Mouse (Mus musculus): Measurements from ENCODE around the gene Gucy2f. TPM values are rescaled to one million over a fixed set of nuclear protein-coding genes. Genes with fewer than 3 reads are reported as not detected.

Gucy2f gene
- total and polyA plus RNA-seq, 3 experiments: not detected

DNA sequence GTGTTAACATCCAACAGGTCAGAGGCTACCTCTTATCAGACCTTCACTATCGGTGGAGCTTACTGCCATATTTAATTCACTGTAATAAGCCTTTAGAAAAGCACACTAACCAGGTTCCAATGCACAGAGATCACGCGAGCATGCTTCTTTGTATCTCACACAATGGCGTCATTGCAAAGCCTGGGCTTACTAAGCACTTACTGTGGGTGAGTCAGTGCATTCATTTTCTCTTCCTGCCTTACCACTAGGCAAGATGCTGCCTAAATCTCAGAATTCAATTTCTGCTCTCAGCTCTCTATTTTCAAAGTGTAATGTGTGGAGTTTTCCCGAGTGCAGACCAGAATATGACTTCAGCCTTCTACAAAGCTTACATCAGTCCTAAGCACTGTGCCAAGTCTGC lies 101.2 kb downstream of the Gucy2f start:
- Histone ChIP-seq H3K79me2 (ENCODE audit: control insufficient read depth, insufficient read depth, low read length, poor library complexity) (no peaks in the 10 kb centered on the region), H3K4me3 (ENCODE audit: control insufficient read depth in 1 of 2, insufficient read depth in 1 of 2, low read depth in 2 of 2, low read length in 2 of 2) (no peak overlapping the region), H3K36me3 (ENCODE audit: control insufficient read depth in 1 of 2, insufficient read depth in 2 of 2, low read length in 2 of 2) (no peaks in the 10 kb centered on the region), H3K9me3 (replicated peaks; ENCODE audit: insufficient read depth, low read length) (no peaks in the 10 kb centered on the region), H3K27ac (ENCODE audit: control insufficient read depth, low read depth, low read length) (no peak overlapping the region), H3K4me1 (ENCODE audit: control insufficient read depth in 1 of 2, insufficient read depth in 2 of 2, low read length in 2 of 2) (no peaks in the 10 kb centered on the region), H3K9ac (ENCODE audit: control insufficient read depth, low read depth, low read length, poor library complexity, severe bottlenecking) (no peak overlapping the region), H3K27me3 (ENCODE audit: control insufficient read depth in 1 of 2, insufficient read depth in 2 of 2, low read length in 2 of 2) (no peaks in the 10 kb centered on the region)
- DNase-seq (ENCODE audit: low read depth, low spot score): no peak
- TF ChIP-seq KAT2A (conservative IDR thresholded peaks at IDR 0.05; ENCODE audit: low read depth, low read length): no peak
- TF ChIP-seq ZC3H11A (IDR thresholded peaks at IDR 0.05; ENCODE audit: low read depth, low read length): no peak
- TF ChIP-seq USF2 (IDR thresholded peaks at IDR 0.05; ENCODE audit: borderline replicate concordance in 1 of 2, insufficient read depth in 1 of 2, low read depth in 1 of 2, low read length in 2 of 2): no peak
- TF ChIP-seq CHD2 (IDR thresholded peaks at IDR 0.05; ENCODE audit: low read length): no peak
- no peak for TF ChIP-seq GATA1 (IDR thresholded peaks at IDR 0.05; ENCODE audit: low read depth, low read length)
- no peak for TF ChIP-seq TAL1 (IDR thresholded peaks at IDR 0.05; ENCODE audit: low read length)
- no peak for TF ChIP-seq ZMIZ1 (IDR thresholded peaks at IDR 0.05; ENCODE audit: low read depth, low read length)
- no peak for TF ChIP-seq HCFC1 (IDR thresholded peaks at IDR 0.05; ENCODE audit: low read depth, low read length)

DNA sequence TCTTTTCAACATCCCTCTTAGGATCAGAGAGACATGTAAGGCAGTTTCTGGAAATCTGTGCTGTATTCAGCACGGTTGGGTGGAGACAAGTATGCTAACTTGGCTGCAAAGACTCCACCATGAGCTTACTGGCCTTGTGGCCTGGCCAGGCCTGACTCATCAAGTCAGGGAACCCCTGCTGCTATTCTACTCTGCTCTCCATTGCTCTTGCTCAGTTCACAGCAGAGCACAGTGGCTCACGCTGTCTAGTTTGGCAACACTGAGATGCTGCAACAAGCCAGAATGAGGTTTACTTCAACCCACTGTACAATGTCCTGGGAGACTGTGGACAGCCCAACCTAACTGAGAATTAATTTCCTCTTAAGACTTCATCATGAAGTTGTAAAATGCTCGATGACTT lies 134.1 kb downstream of the Gucy2f start:
- DNase-seq (ENCODE audit: low read depth, low spot score): no peak
- H3K4me1 ChIP-seq (ENCODE audit: control insufficient read depth in 1 of 2, insufficient read depth in 2 of 2, low read length in 2 of 2): peaks cover 0 to 2% of the 10 kb centered on the region in 2 experiments; a peak in 1 of 4 replicates
- no peaks in the 10 kb centered on the region for H3K36me3 ChIP-seq (ENCODE audit: control insufficient read depth in 1 of 2, insufficient read depth in 2 of 2, low read length in 2 of 2)
- H3K9ac ChIP-seq (ENCODE audit: control insufficient read depth, low read depth, low read length, poor library complexity, severe bottlenecking): no peak overlapping the region
- TF ChIP-seq NRF1 (IDR thresholded peaks at IDR 0.05; ENCODE audit: insufficient read depth, low read depth, low read length, poor library complexity, severe bottlenecking) (no peak), NELFE (IDR thresholded peaks at IDR 0.05; ENCODE audit: low read depth, low read length) (no peak), MEF2A (IDR thresholded peaks at IDR 0.05; ENCODE audit: extremely low read depth, insufficient replicate concordance, low read depth, low read length, poor library complexity, severe bottlenecking) (no peak), ETS1 (IDR thresholded peaks at IDR 0.05; ENCODE audit: low read depth, low read length) (no peak), CHD2 (IDR thresholded peaks at IDR 0.05; ENCODE audit: low read length) (no peak), ZMIZ1 (IDR thresholded peaks at IDR 0.05; ENCODE audit: low read depth, low read length) (no peak), SMC3 (IDR thresholded peaks at IDR 0.05; ENCODE audit: low read depth, low read length) (no peak), ZKSCAN1 (IDR thresholded peaks at IDR 0.05; ENCODE audit: low read depth, low read length) (no peak), RAD21 (IDR thresholded peaks at IDR 0.05; ENCODE audit: low read depth, low read length) (no peak), POLR2A (IDR thresholded peaks at IDR 0.05; ENCODE audit: control insufficient read depth in 1 of 2, insufficient read depth in 1 of 2, low read depth in 1 of 2, low read length in 2 of 2, poor library complexity in 1 of 2) (no peak), CTCF (IDR thresholded peaks at IDR 0.05 in 2 of 3, conservative IDR thresholded peaks at IDR 0.05 in 1 of 3; ENCODE audit: control insufficient read depth in 1 of 3, insufficient read depth in 1 of 3, low read depth in 2 of 3, low read length in 3 of 3, poor library complexity in 1 of 3, severe bottlenecking in 1 of 3) (no peak), KAT2A (conservative IDR thresholded peaks at IDR 0.05; ENCODE audit: low read depth, low read length) (no peak), MXI1 (IDR thresholded peaks at IDR 0.05; ENCODE audit: low read depth, low read length) (no peak)
- H3K9me3 ChIP-seq (replicated peaks; ENCODE audit: insufficient read depth, low read length): no peaks in the 10 kb centered on the region
- H3K27me3 ChIP-seq (ENCODE audit: control insufficient read depth in 1 of 2, insufficient read depth in 2 of 2, low read length in 2 of 2): no peaks in the 10 kb centered on the region
- H3K79me2 ChIP-seq (ENCODE audit: control insufficient read depth, insufficient read depth, low read length, poor library complexity): no peaks in the 10 kb centered on the region
- H3K4me3 ChIP-seq (ENCODE audit: control insufficient read depth in 1 of 2, insufficient read depth in 1 of 2, low read depth in 2 of 2, low read length in 2 of 2): no peak overlapping the region
- no peak overlapping the region for H3K27ac ChIP-seq (ENCODE audit: control insufficient read depth, low read depth, low read length)

Other genes with a start within 250 kb of the Gucy2f start
- gene Nxt2, start 29.8 kb upstream of the Gucy2f start, total RNA-seq (2012; rRNA removed): 2.4 and 2.6 TPM in 2 replicates
- gene Nxt2, start 29.8 kb upstream of the Gucy2f start, polyA plus RNA-seq (2012; ENCODE audit: insufficient read depth in 1 of 2, insufficient read length in 2 of 2, low read depth in 1 of 2, low replicate concordance in 2 of 2, missing spikeins in 1 of 2): 1 to 10 TPM in 1 of 2 experiments, not detected in 1; 6.4 TPM
- gene Kcne1l, start 109.4 kb upstream of the Gucy2f start, total RNA-seq (2012; rRNA removed): not detected in 2 replicates
- not detected for gene Kcne1l, start 109.4 kb upstream of the Gucy2f start, polyA plus RNA-seq (2012; ENCODE audit: insufficient read depth in 1 of 2, insufficient read length in 2 of 2, low read depth in 1 of 2, low replicate concordance in 2 of 2, missing spikeins in 1 of 2)
- 17.7 and 24.2 TPM in 2 replicates for gene Acsl4, start 193.6 kb upstream of the Gucy2f start, total RNA-seq (2012; rRNA removed)
- 100 to 1,000 TPM in 1 of 2 experiments, 10 to 100 TPM in 1; 17.1 to 100 TPM for gene Acsl4, start 193.6 kb upstream of the Gucy2f start, polyA plus RNA-seq (2012; ENCODE audit: insufficient read depth in 1 of 2, insufficient read length in 2 of 2, low read depth in 1 of 2, low replicate concordance in 2 of 2, missing spikeins in 1 of 2)

Measured in MEL (cell line).